Mouse (Mus musculus) bone marrow, adult 2 months (tissue): Measurements from ENCODE around the gene Tbk1.

Experiments
- CTCF ChIP-seq: fragments of 200-500 bp; IDR thresholded peaks from 2 replicates; pipeline ENCODE4 v1.5.1; 2011; ENCODE audit warnings: low read length, control low read depth; ENCODE audit not compliant: control insufficient read depth, insufficient read depth
- POLR2A ChIP-seq: fragments of 200-500 bp; IDR thresholded peaks from 2 replicates; pipeline ENCODE4 v1.6.1; 2011; ENCODE audit warnings: low read depth, mild to moderate bottlenecking, control low read depth, low read length, borderline replicate concordance; ENCODE audit not compliant: control insufficient read depth

DNA sequence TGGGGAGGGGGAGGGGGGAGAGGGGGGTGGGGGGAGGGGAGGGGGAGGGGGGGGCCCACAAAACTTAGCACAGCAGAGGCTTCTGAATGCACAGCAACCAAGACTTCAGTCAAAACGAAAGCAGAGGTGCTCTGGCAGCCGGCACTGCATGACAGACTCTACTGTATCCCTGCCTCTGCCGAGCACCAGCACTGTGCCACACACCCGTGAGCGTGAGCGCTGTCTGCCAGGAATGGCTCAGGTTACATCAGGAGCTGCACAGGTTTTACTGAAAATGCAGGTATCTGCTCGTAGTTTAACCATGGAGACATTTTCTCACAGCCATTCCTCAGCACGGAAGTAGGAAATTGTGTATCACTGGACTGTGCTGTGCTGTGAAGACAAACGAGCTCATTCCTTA, 36.3 kb downstream of the Tbk1 start:
- TF ChIP-seq CTCF (no peak), POLR2A (no peak)
